Mouse (Mus musculus) liver, embryonic 14.5 days (tissue): Measurements from ENCODE around the gene Zbed4. TPM values are rescaled to one million over a fixed set of nuclear protein-coding genes. Genes with fewer than 3 reads are reported as not detected.

Experiments used
- ATAC-seq: fragments of 200-750 bp; cut with Nextera tagmentation; 2 replicates; pipeline ENCODE4 v1.8.0; 2017; ENCODE audit warnings: moderate number of reproducible peaks, mild to moderate bottlenecking, moderate library complexity; ENCODE audit not compliant: insufficient read depth
- DNase-seq, 3 experiments: peaks; one replicate each; pipeline ENCODE4 v3.0.0-alpha.2; 2012 to 2013; ENCODE audit warnings: low read depth in 3 of 3, low spot score in 3 of 3
- H3K27ac ChIP-seq: fragments of 300-500 bp; sonication (generic); 2 replicates; pipeline ENCODE4 v1.5.1; 2014; ENCODE audit warnings: moderate library complexity, mild to moderate bottlenecking, control low read depth, inconsistent platforms
- H3K27me3 ChIP-seq: fragments of 300-500 bp; sonication (generic); 2 replicates; pipeline ENCODE4 v1.6.1; 2014; ENCODE audit warnings: mild to moderate bottlenecking, low read length, moderate library complexity; ENCODE audit not compliant: control insufficient read depth, insufficient read depth
- H3K36me3 ChIP-seq: fragments of 300-500 bp; sonication (generic); replicated peaks from 2 replicates; pipeline ENCODE4 v1.6.1; 2014; ENCODE audit warnings: low read depth; ENCODE audit not compliant: control insufficient read depth, insufficient read depth
- H3K4me1 ChIP-seq, 2 experiments: fragments of 200-500 bp in 1 of 2; fragments of 300-500 bp in 1 of 2; sonication (generic) in 1 of 2; replicated peaks; 2 replicates each; pipeline ENCODE4 v1.6.1; 2012 to 2014; ENCODE audit warnings: antibody characterized with exemption in 1 of 2, inconsistent platforms in 1 of 2, low read length in 1 of 2; ENCODE audit not compliant: control insufficient read depth in 2 of 2, insufficient read depth in 2 of 2
- H3K4me2 ChIP-seq: fragments of 300-500 bp; sonication (generic); 2 replicates; pipeline ENCODE4 v1.6.1; 2014; ENCODE audit warnings: low read depth, mild to moderate bottlenecking, control low read depth, moderate library complexity
- H3K4me3 ChIP-seq, 2 experiments: fragments of 200-500 bp in 1 of 2; fragments of 300-500 bp in 1 of 2; sonication (generic) in 1 of 2; 2 replicates each; pipeline ENCODE4 v1.5.1; 2012 to 2014; ENCODE audit warnings: low read depth in 2 of 2, low read length in 2 of 2, mild to moderate bottlenecking in 2 of 2, control low read depth in 1 of 2, inconsistent platforms in 1 of 2, moderate library complexity in 1 of 2; ENCODE audit not compliant: insufficient read depth in 1 of 2
- H3K9ac ChIP-seq: fragments of 300-500 bp; sonication (generic); replicated peaks from 2 replicates; pipeline ENCODE4 v1.6.1; 2014; ENCODE audit warnings: mild to moderate bottlenecking, control low read depth, moderate library complexity
- H3K9me3 ChIP-seq: fragments of 300-500 bp; sonication (generic); 2 replicates; pipeline ENCODE4 v1.6.1; 2016; ENCODE audit warnings: low read length, mixed read lengths; ENCODE audit not compliant: control insufficient read depth
- CTCF ChIP-seq: IDR thresholded peaks from 2 replicates; pipeline ENCODE4 v1.5.1; 2016; ENCODE audit warnings: antibody characterized with exemption, low read depth, control low read depth
- EP300 ChIP-seq: IDR thresholded peaks from 2 replicates; pipeline ENCODE4 v1.6.1; 2016; ENCODE audit warnings: antibody characterized with exemption, low read depth
- WGBS: fragments of 180-500 bp; shearing (Covaris S2); extraction: QIAGEN DNeasy Blood & Tissue Kit; methylation state at CpG from one replicate; pipeline ENCODE4 v1.1.7; 2014; ENCODE audit not compliant: insufficient replicate concordance; 5-methylcytosine and 5-hydroxymethylcytosine counted together
- polyA plus RNA-seq, 2 experiments: library from polyadenylated mRNA; depleted of rRNA in 1 of 2; stranded (reverse) in 1 of 2; unstranded in 1 of 2; fragments of >200 nt; fragmentation: Nextera tagmentation in 1 of 2; extraction: Ambion mirVana in 1 of 2; gene quantifications; 2 replicates each; pipeline versions ENCODE4 v1.2.1 to v1.2.3; 2012 to 2014

Zbed4 gene
- polyA plus RNA-seq, 2 experiments, result 8.0 to 11.5 TPM

GRCm38 (mm10) chr15:88828800-88829705, 77.6 kb downstream of the Zbed4 start:
- Histone ChIP-seq H3K27ac (no peak overlapping the region), H3K27me3 (no peaks in the 10 kb centered on the region), H3K36me3 (peaks cover 9% of the 10 kb centered on the region), H3K9me3 (no peaks in the 10 kb centered on the region), H3K4me3 (no peak overlapping the region), H3K4me1 (peaks cover 0 to 7% of the 10 kb centered on the region in 2 experiments; a peak in 2 of 4 replicates), H3K9ac (no peak overlapping the region), H3K4me2 (no peak overlapping the region)
- 45% methylated on average over 17 of the region's 17 CpGs for WGBS
- DNase-seq, result peak; percentile 51 to 57 (median 53)
- TF ChIP-seq CTCF (peak; percentile 91), EP300 (no peak)
- ATAC-seq, result peak; percentile 69; the same call in 1 of the 2 replicates

DNA sequence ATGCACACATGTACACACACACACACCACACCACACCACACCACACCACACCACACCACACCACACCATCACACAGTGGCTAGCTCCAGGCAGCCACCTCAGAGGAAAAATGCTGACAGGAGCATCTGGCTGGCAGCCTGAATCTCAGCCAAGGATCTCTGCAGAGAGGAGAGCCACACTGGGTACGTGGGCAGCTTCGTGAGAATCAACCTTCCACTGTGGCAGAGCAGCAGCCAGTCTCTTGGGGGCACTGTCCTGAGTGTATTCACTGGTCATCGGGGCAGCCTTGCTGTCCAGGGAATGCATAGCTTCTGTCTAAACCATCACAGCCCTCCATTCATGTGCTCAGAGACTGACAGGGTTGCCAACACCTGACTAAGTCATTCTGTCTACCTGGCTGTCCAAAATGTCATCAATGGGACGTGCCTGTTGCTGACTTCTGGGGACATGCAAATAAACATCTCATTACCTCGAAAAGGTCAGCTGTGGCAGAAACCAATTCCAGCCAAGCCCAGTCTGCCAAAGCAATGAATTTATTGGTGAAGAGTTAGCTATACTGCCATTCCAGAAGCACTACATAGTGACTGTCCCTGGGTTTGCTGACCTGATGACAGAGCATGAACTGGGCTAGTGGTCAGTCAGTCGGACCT, 78.5 kb downstream of the Zbed4 start:
- peaks cover 0 to 7% of the 10 kb centered on the region in 2 experiments; a peak in 2 of 4 replicates for H3K4me1 ChIP-seq
- 60% methylated on average over 6 of the region's 6 CpGs for WGBS
- H3K4me3 ChIP-seq, result no peak overlapping the region
- DNase-seq (no peak), ATAC-seq (no peak)
- H3K27me3 ChIP-seq, result no peaks in the 10 kb centered on the region
- H3K36me3 ChIP-seq, result peaks cover under 1% of the 10 kb centered on the region
- H3K4me2 ChIP-seq, result no peak overlapping the region
- no peak overlapping the region for H3K27ac ChIP-seq
- TF ChIP-seq EP300 (no peak), CTCF (no peak)
- H3K9ac ChIP-seq, result no peak overlapping the region
- H3K9me3 ChIP-seq, result no peaks in the 10 kb centered on the region

DNA sequence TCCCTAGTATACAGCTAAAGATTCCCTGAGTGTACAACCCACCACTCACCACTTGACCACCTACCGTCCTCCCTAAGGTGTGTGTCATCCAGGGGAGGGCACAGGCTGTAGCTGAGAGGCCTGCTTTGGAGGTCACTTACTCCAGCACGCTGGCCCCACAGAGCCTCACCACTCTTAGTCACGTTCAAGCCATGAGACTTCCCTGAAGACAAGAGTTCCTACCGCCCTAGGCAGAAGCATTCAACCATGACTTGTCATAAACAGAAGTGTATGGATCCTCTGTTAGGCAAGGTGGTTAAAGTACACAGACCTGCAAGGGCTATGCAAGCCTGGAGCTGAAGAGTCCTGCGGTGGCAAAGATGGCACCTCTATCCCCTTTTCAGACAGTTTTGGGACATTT, 79.2 kb downstream of the Zbed4 start:
- Histone ChIP-seq H3K4me2 (no peak overlapping the region), H3K4me1 (peaks cover 0 to 7% of the 10 kb centered on the region in 2 experiments; a peak in 2 of 4 replicates), H3K4me3 (no peak overlapping the region), H3K36me3 (no peaks in the 10 kb centered on the region; the same call in 1 of the 2 replicates), H3K27me3 (no peaks in the 10 kb centered on the region), H3K9me3 (no peaks in the 10 kb centered on the region), H3K27ac (no peak overlapping the region), H3K9ac (no peak overlapping the region)
- DNase-seq (no peak), ATAC-seq (no peak)
- TF ChIP-seq EP300 (no peak), CTCF (no peak)
- WGBS, result 55% methylated on average over 5 of the region's 5 CpGs

- H3K4me2 ChIP-seq, result no peak overlapping the region
- DNase-seq (no peak), ATAC-seq (no peak)
- 51% methylated on average over 5 of the region's 5 CpGs for WGBS
- no peaks in the 10 kb centered on the region for H3K27me3 ChIP-seq
- no peak for TF ChIP-seq CTCF
- no peak for TF ChIP-seq EP300
- H3K4me3 ChIP-seq, result no peak overlapping the region
- peaks cover 0 to 8% of the 10 kb centered on the region in 2 experiments; a peak in 2 of 4 replicates for H3K4me1 ChIP-seq
- H3K36me3 ChIP-seq, result no peaks in the 10 kb centered on the region
- no peak overlapping the region for H3K27ac ChIP-seq
- H3K9me3 ChIP-seq, result no peaks in the 10 kb centered on the region
- H3K9ac ChIP-seq, result no peak overlapping the region
Measured at GRCm38 (mm10) chr15:88831482-88831881, 80.0 kb downstream of the Zbed4 start.

GRCm38 (mm10) chr15:88832536-88832935, 81.1 kb downstream of the Zbed4 start:
- Histone ChIP-seq H3K36me3 (no peaks in the 10 kb centered on the region), H3K4me2 (no peak overlapping the region), H3K9ac (no peak overlapping the region), H3K4me3 (no peak overlapping the region), H3K4me1 (peaks cover 0 to 11% of the 10 kb centered on the region in 2 experiments; a peak in 2 of 4 replicates), H3K9me3 (no peaks in the 10 kb centered on the region), H3K27me3 (no peaks in the 10 kb centered on the region), H3K27ac (no peak overlapping the region)
- no peak for DNase-seq
- no peak for TF ChIP-seq CTCF
- no peak for TF ChIP-seq EP300
- 60% methylated on average over 9 of the region's 9 CpGs for WGBS
- no peak for ATAC-seq

Other genes with a start within 250 kb of the Zbed4 start
- not detected in 2 replicates for gene Zdhhc25, start 151.4 kb upstream of the Zbed4 start, polyA plus RNA-seq (2012; rRNA removed)
- gene Zdhhc25, start 151.4 kb upstream of the Zbed4 start, polyA plus RNA-seq (2014; fragmentation: Nextera tagmentation; extraction: Ambion mirVana), result not detected in 2 replicates
- gene Brd1, start 17.4 kb upstream of the Zbed4 start, polyA plus RNA-seq (2012; rRNA removed), result 4.1 and 6.1 TPM in 2 replicates
- 5.5 and 7.1 TPM in 2 replicates for gene Brd1, start 17.4 kb upstream of the Zbed4 start, polyA plus RNA-seq (2014; fragmentation: Nextera tagmentation; extraction: Ambion mirVana)
- 4.9 and 5.2 TPM in 2 replicates for gene Alg12, start 67.7 kb downstream of the Zbed4 start, polyA plus RNA-seq (2012; rRNA removed)
- 4.9 and 5.9 TPM in 2 replicates for gene Alg12, start 67.7 kb downstream of the Zbed4 start, polyA plus RNA-seq (2014; fragmentation: Nextera tagmentation; extraction: Ambion mirVana)
- gene Creld2, start 68.0 kb downstream of the Zbed4 start, polyA plus RNA-seq (2012; rRNA removed), result 16.2 and 25.4 TPM in 2 replicates
- gene Creld2, start 68.0 kb downstream of the Zbed4 start, polyA plus RNA-seq (2014; fragmentation: Nextera tagmentation; extraction: Ambion mirVana), result 34.1 and 38.6 TPM in 2 replicates
- gene Pim3, start 110.5 kb downstream of the Zbed4 start, polyA plus RNA-seq (2012; rRNA removed), result 3.1 and 5.0 TPM in 2 replicates
- gene Pim3, start 110.5 kb downstream of the Zbed4 start, polyA plus RNA-seq (2014; fragmentation: Nextera tagmentation; extraction: Ambion mirVana), result 8.1 and 8.5 TPM in 2 replicates
- not detected in 2 replicates for gene Ttll8, start 202.8 kb downstream of the Zbed4 start, polyA plus RNA-seq (2012; rRNA removed)
- not detected in 2 replicates for gene Ttll8, start 202.8 kb downstream of the Zbed4 start, polyA plus RNA-seq (2014; fragmentation: Nextera tagmentation; extraction: Ambion mirVana)
- gene Mlc1, start 227.3 kb downstream of the Zbed4 start, polyA plus RNA-seq (2012; rRNA removed), result 0.02 TPM in 1 of 2 replicates, not detected in the other
- 0.13 TPM in 1 of 2 replicates, not detected in the other for gene Mlc1, start 227.3 kb downstream of the Zbed4 start, polyA plus RNA-seq (2014; fragmentation: Nextera tagmentation; extraction: Ambion mirVana)
- gene Mov10l1, start 231.2 kb downstream of the Zbed4 start, polyA plus RNA-seq (2012; rRNA removed), result not detected in 2 replicates
- gene Mov10l1, start 231.2 kb downstream of the Zbed4 start, polyA plus RNA-seq (2014; fragmentation: Nextera tagmentation; extraction: Ambion mirVana), result not detected in 2 replicates